Mouse (Mus musculus): ENCODE measurements around the gene Bach2. TPM values are rescaled to one million over a fixed set of nuclear protein-coding genes. Genes with fewer than 3 reads are reported as not detected.

Bach2 gene
- polyA plus RNA-seq (2015; fragmentation: Nextera tagmentation; extraction: Ambion mirVana): 9.2 and 12.2 TPM in 2 replicates

GRCm38 (mm10) chr4:32238366-32238854 lies at the start of gene Bach2:
Gene Bach2, plus strand, starts transcription at chr4:32238804.
- peaks cover 64% of the 10 kb centered on the region for H3K4me1 ChIP-seq
- WGBS: under 1% methylated on average over 67 of the region's 69 CpGs
- ATAC-seq (ENCODE audit: low FRiP score, low read depth): peak; percentile 81

GRCm38 (mm10) chr4:32189416-32190036 lies 49.1 kb upstream of the Bach2 start:
- no peak overlapping the region for H3K9ac ChIP-seq
- peaks cover 10% of the 10 kb centered on the region for H3K4me1 ChIP-seq
- no peak overlapping the region for H3K27ac ChIP-seq
- no peak overlapping the region for H3K4me2 ChIP-seq (replicated peaks)
- no peak overlapping the region for H3K4me3 ChIP-seq
- H3K9me3 ChIP-seq: no peaks in the 10 kb centered on the region
- no peak for ATAC-seq (ENCODE audit: low FRiP score, low read depth)
- H3K36me3 ChIP-seq: no peaks in the 10 kb centered on the region
- no peaks in the 10 kb centered on the region for H3K27me3 ChIP-seq
- WGBS: 79% methylated on average over 4 of the region's 4 CpGs

More at GRCm38 (mm10) chr4:32238366-32238854, at the start of gene Bach2:
- Histone ChIP-seq H3K9ac (peak within 1 kb of the TSS; percentile 89), H3K36me3 (no peaks in the 10 kb centered on the region), H3K27me3 (no peaks in the 10 kb centered on the region), H3K4me3 (peak within 1 kb of the TSS; percentile 90), H3K9me3 (no peaks in the 10 kb centered on the region), H3K4me2 (replicated peaks) (peak within 1 kb of the TSS; percentile 82), H3K27ac (peak within 1 kb of the TSS; percentile 97)

GRCm38 (mm10) chr4:32190506-32190905 lies 48.1 kb upstream of the Bach2 start:
- Histone ChIP-seq H3K36me3 (no peaks in the 10 kb centered on the region), H3K27ac (no peak overlapping the region), H3K9ac (no peak overlapping the region), H3K4me2 (replicated peaks) (no peak overlapping the region), H3K4me1 (peaks cover 12% of the 10 kb centered on the region), H3K4me3 (no peak overlapping the region), H3K9me3 (no peaks in the 10 kb centered on the region), H3K27me3 (no peaks in the 10 kb centered on the region)
- WGBS: 32% methylated on average over 8 of the region's 8 CpGs
- no peak for ATAC-seq (ENCODE audit: low FRiP score, low read depth)

- H3K9ac ChIP-seq: no peak overlapping the region
- H3K4me3 ChIP-seq: no peak overlapping the region
- H3K27me3 ChIP-seq: no peaks in the 10 kb centered on the region
- no peaks in the 10 kb centered on the region for H3K36me3 ChIP-seq
- peak overlapping the region; percentile 34 for H3K4me2 ChIP-seq (replicated peaks)
- peaks cover 32% of the 10 kb centered on the region for H3K4me1 ChIP-seq
- 5% methylated on average over 9 of the region's 9 CpGs for WGBS
- peak; percentile 83 for ATAC-seq (ENCODE audit: low FRiP score, low read depth)
- peak overlapping the region; percentile 53; the same call in 1 of the 2 replicates for H3K27ac ChIP-seq
- no peaks in the 10 kb centered on the region for H3K9me3 ChIP-seq
Measured at GRCm38 (mm10) chr4:32195945-32196921, 42.4 kb upstream of the Bach2 start.

- WGBS: 86% methylated on average over 1 of the region's 1 CpGs
- ATAC-seq (ENCODE audit: low FRiP score, low read depth): no peak
- H3K4me1 ChIP-seq: peaks cover 32% of the 10 kb centered on the region
- no peak overlapping the region for H3K4me3 ChIP-seq
- H3K27ac ChIP-seq: no peak overlapping the region
- H3K9me3 ChIP-seq: no peaks in the 10 kb centered on the region
- no peaks in the 10 kb centered on the region for H3K27me3 ChIP-seq
- H3K36me3 ChIP-seq: no peaks in the 10 kb centered on the region
- H3K9ac ChIP-seq: no peak overlapping the region
- no peak overlapping the region for H3K4me2 ChIP-seq (replicated peaks)
Measured at GRCm38 (mm10) chr4:32198031-32198430, 40.6 kb upstream of the Bach2 start.

GRCm38 (mm10) chr4:32198589-32198988 lies 40.0 kb upstream of the Bach2 start:
- H3K4me2 ChIP-seq (replicated peaks): no peak overlapping the region
- H3K4me1 ChIP-seq: peaks cover 32% of the 10 kb centered on the region
- H3K27me3 ChIP-seq: no peaks in the 10 kb centered on the region
- no peaks in the 10 kb centered on the region for H3K9me3 ChIP-seq
- H3K36me3 ChIP-seq: no peaks in the 10 kb centered on the region
- WGBS: 67% methylated on average over 7 of the region's 7 CpGs
- no peak overlapping the region for H3K27ac ChIP-seq
- H3K4me3 ChIP-seq: no peak overlapping the region
- ATAC-seq (ENCODE audit: low FRiP score, low read depth): no peak
- H3K9ac ChIP-seq: no peak overlapping the region

GRCm38 (mm10) chr4:32199156-32199555 lies 39.4 kb upstream of the Bach2 start:
- Histone ChIP-seq H3K27me3 (no peaks in the 10 kb centered on the region), H3K4me1 (peaks cover 32% of the 10 kb centered on the region), H3K4me2 (replicated peaks) (no peak overlapping the region), H3K9ac (no peak overlapping the region), H3K9me3 (no peaks in the 10 kb centered on the region), H3K36me3 (no peaks in the 10 kb centered on the region), H3K4me3 (no peak overlapping the region), H3K27ac (no peak overlapping the region)
- ATAC-seq (ENCODE audit: low FRiP score, low read depth): no peak
- 82% methylated on average over 7 of the region's 7 CpGs for WGBS

- no peak overlapping the region for H3K27ac ChIP-seq
- H3K36me3 ChIP-seq: no peaks in the 10 kb centered on the region
- H3K9ac ChIP-seq: no peak overlapping the region
- no peaks in the 10 kb centered on the region for H3K9me3 ChIP-seq
- no peak overlapping the region for H3K4me2 ChIP-seq (replicated peaks)
- 85% methylated on average over 8 of the region's 8 CpGs for WGBS
- H3K4me1 ChIP-seq: peaks cover 24% of the 10 kb centered on the region
- H3K27me3 ChIP-seq: no peaks in the 10 kb centered on the region
- H3K4me3 ChIP-seq: no peak overlapping the region
- no peak for ATAC-seq (ENCODE audit: low FRiP score, low read depth)
Measured at GRCm38 (mm10) chr4:32201114-32201513, 37.5 kb upstream of the Bach2 start.

- Histone ChIP-seq H3K9ac (no peak overlapping the region), H3K27ac (no peak overlapping the region), H3K4me2 (replicated peaks) (no peak overlapping the region), H3K4me3 (no peak overlapping the region), H3K36me3 (no peaks in the 10 kb centered on the region), H3K9me3 (no peaks in the 10 kb centered on the region), H3K27me3 (no peaks in the 10 kb centered on the region), H3K4me1 (peaks cover 12% of the 10 kb centered on the region)
- ATAC-seq (ENCODE audit: low FRiP score, low read depth): no peak
- WGBS: 81% methylated on average over 5 of the region's 5 CpGs
Measured at GRCm38 (mm10) chr4:32202362-32202761, 36.2 kb upstream of the Bach2 start.

- 86% methylated on average over 4 of the region's 4 CpGs for WGBS
- H3K4me2 ChIP-seq (replicated peaks): no peak overlapping the region
Measured at GRCm38 (mm10) chr4:32204819-32205218, 33.8 kb upstream of the Bach2 start.

GRCm38 (mm10) chr4:32205825-32206224 lies 32.8 kb upstream of the Bach2 start:
- peaks cover 5% of the 10 kb centered on the region; the same call in 1 of the 2 replicates for H3K4me1 ChIP-seq
- no peak overlapping the region for H3K4me3 ChIP-seq
- no peak for ATAC-seq (ENCODE audit: low FRiP score, low read depth)
- H3K9me3 ChIP-seq: no peaks in the 10 kb centered on the region
- H3K4me2 ChIP-seq (replicated peaks): no peak overlapping the region
- no peak overlapping the region for H3K9ac ChIP-seq
- no peaks in the 10 kb centered on the region for H3K36me3 ChIP-seq
- no peaks in the 10 kb centered on the region for H3K27me3 ChIP-seq
- no peak overlapping the region for H3K27ac ChIP-seq
- WGBS: 48% methylated on average over 2 of the region's 2 CpGs

More at GRCm38 (mm10) chr4:32204819-32205218, 33.8 kb upstream of the Bach2 start:
- H3K36me3 ChIP-seq: no peaks in the 10 kb centered on the region
- H3K9me3 ChIP-seq: no peaks in the 10 kb centered on the region
- no peak overlapping the region for H3K27ac ChIP-seq
- no peak overlapping the region for H3K9ac ChIP-seq
- ATAC-seq (ENCODE audit: low FRiP score, low read depth): no peak
- H3K4me3 ChIP-seq: no peak overlapping the region
- no peaks in the 10 kb centered on the region for H3K27me3 ChIP-seq
- no peaks in the 10 kb centered on the region for H3K4me1 ChIP-seq

GRCm38 (mm10) chr4:32209995-32210394 lies 28.6 kb upstream of the Bach2 start:
- 91% methylated on average over 2 of the region's 2 CpGs for WGBS

More at GRCm38 (mm10) chr4:32209995-32210394, 28.6 kb upstream of the Bach2 start:
- H3K4me1 ChIP-seq: peaks cover 11% of the 10 kb centered on the region; the same call in 1 of the 2 replicates
- no peaks in the 10 kb centered on the region for H3K36me3 ChIP-seq
- no peak overlapping the region for H3K27ac ChIP-seq
- no peak overlapping the region for H3K9ac ChIP-seq
- H3K27me3 ChIP-seq: no peaks in the 10 kb centered on the region
- no peak overlapping the region for H3K4me2 ChIP-seq (replicated peaks)
- ATAC-seq (ENCODE audit: low FRiP score, low read depth): no peak
- no peak overlapping the region for H3K4me3 ChIP-seq
- no peaks in the 10 kb centered on the region for H3K9me3 ChIP-seq

Measured in limb, embryonic 13.5 days (tissue).